Mouse (Mus musculus) limb, embryonic 12.5 days (tissue): ENCODE data around the gene Sphk2. TPM values are rescaled to one million over a fixed set of nuclear protein-coding genes. Genes with fewer than 3 reads are reported as not detected.
A peak's percentile ranks its signal among the peaks of the same experiment; 100 is the strongest.

Experiments
- ATAC-seq: fragments of 200-750 bp; cut with Nextera tagmentation; 2 replicates; pipeline ENCODE4 v1.8.0; 2017; ENCODE audit warnings: low read depth, moderate TSS enrichment; ENCODE audit not compliant: insufficient number of reproducible peaks, insufficient read depth, low FRiP score, low TSS enrichment
- H3K27ac ChIP-seq: fragments of 300-500 bp; sonication (generic); 2 replicates; pipeline ENCODE4 v1.5.1; 2016; ENCODE audit warnings: mild to moderate bottlenecking, moderate library complexity
- H3K27me3 ChIP-seq: fragments of 300-500 bp; sonication (generic); 2 replicates; pipeline ENCODE4 v1.6.1; 2016; ENCODE audit warnings: mild to moderate bottlenecking, moderate library complexity
- H3K36me3 ChIP-seq: fragments of 300-500 bp; sonication (generic); 2 replicates; pipeline ENCODE4 v1.6.1; 2016; ENCODE audit warnings: mild to moderate bottlenecking, moderate library complexity
- H3K4me1 ChIP-seq: fragments of 300-500 bp; sonication (generic); replicated peaks from 2 replicates; pipeline ENCODE4 v1.6.1; 2016
- H3K4me2 ChIP-seq: fragments of 300-500 bp; sonication (generic); 2 replicates; pipeline ENCODE4 v1.6.1; 2016; ENCODE audit warnings: mild to moderate bottlenecking, moderate library complexity
- H3K4me3 ChIP-seq: fragments of 300-500 bp; sonication (generic); replicated peaks from 2 replicates; pipeline ENCODE4 v1.5.1; 2016; ENCODE audit warnings: mild to moderate bottlenecking
- H3K9ac ChIP-seq: fragments of 300-500 bp; sonication (generic); replicated peaks from 2 replicates; pipeline ENCODE4 v1.6.1; 2016; ENCODE audit warnings: mild to moderate bottlenecking, moderate library complexity
- H3K9me3 ChIP-seq: fragments of 300-500 bp; sonication (generic); 2 replicates; pipeline ENCODE4 v1.6.1; 2016; ENCODE audit warnings: mild to moderate bottlenecking, moderate library complexity
- WGBS: fragments of 180-500 bp; shearing (Covaris S2); methylation state at CpG from one replicate; pipeline ENCODE4 v1.1.7; 2016; 5-methylcytosine and 5-hydroxymethylcytosine counted together
- polyA plus RNA-seq: library from polyadenylated mRNA; unstranded; fragments of >200 nt; fragmentation: Nextera tagmentation; extraction: Ambion mirVana; gene quantifications from 2 replicates; pipeline ENCODE4 v1.2.1, GENCODE M21; 2016

The Sphk2 gene
- polyA plus RNA-seq, 1 experiment from 2014 or later: 32.5 TPM

GRCm38 (mm10) chr7:45744387-45744786 is 26.6 kb upstream of the Sphk2 start:
- H3K4me1 ChIP-seq: peaks cover 8% of the 10 kb centered on the region
- WGBS: 35% methylated on average over 2 of the region's 2 CpGs
- H3K27ac ChIP-seq: no peak overlapping the region
- no peak overlapping the region for H3K9ac ChIP-seq
- ATAC-seq: no peak; the same call in 1 of the 2 replicates
- H3K36me3 ChIP-seq: no peaks in the 10 kb centered on the region
- H3K9me3 ChIP-seq: 0 out of 2 replicates have a peak, but pooled peaks cover 6% of the 10 kb centered on the region
- no peak overlapping the region for H3K4me3 ChIP-seq
- no peaks in the 10 kb centered on the region for H3K27me3 ChIP-seq
- H3K4me2 ChIP-seq: no peak overlapping the region

- Histone ChIP-seq H3K4me2 (peak overlapping the region; percentile 47), H3K4me1 (0 out of 2 replicates have a peak, but pooled peaks cover 4% of the 10 kb centered on the region), H3K27me3 (no peaks in the 10 kb centered on the region), H3K4me3 (peak overlapping the region; percentile 26), H3K36me3 (no peaks in the 10 kb centered on the region), H3K9me3 (0 out of 2 replicates have a peak, but pooled peaks cover 6% of the 10 kb centered on the region), H3K27ac (no peak overlapping the region), H3K9ac (0 out of 2 replicates have a peak overlapping the region, but pooled peaks have one; percentile 28)
- no peak for ATAC-seq
- WGBS: 31% methylated on average over 19 of the region's 19 CpGs
Observed at GRCm38 (mm10) chr7:45742338-45742737, 24.5 kb upstream of the Sphk2 start.

GRCm38 (mm10) chr7:45741777-45742176 is 24.0 kb upstream of the Sphk2 start:
- Histone ChIP-seq H3K4me2 (peak overlapping the region; percentile 47), H3K27ac (no peak overlapping the region), H3K27me3 (no peaks in the 10 kb centered on the region), H3K4me1 (0 out of 2 replicates have a peak, but pooled peaks cover 4% of the 10 kb centered on the region), H3K36me3 (no peaks in the 10 kb centered on the region), H3K9me3 (0 out of 2 replicates have a peak, but pooled peaks cover 3% of the 10 kb centered on the region), H3K9ac (0 out of 2 replicates have a peak overlapping the region, but pooled peaks have one; percentile 28), H3K4me3 (peak overlapping the region; percentile 26)
- WGBS: 31% methylated on average over 11 of the region's 11 CpGs
- 0 out of 2 replicates have a peak, but pooled peaks have one; percentile 33 for ATAC-seq

- Histone ChIP-seq H3K36me3 (no peaks in the 10 kb centered on the region), H3K4me3 (no peak overlapping the region), H3K4me1 (0 out of 2 replicates have a peak, but pooled peaks cover 4% of the 10 kb centered on the region), H3K4me2 (no peak overlapping the region), H3K27me3 (no peaks in the 10 kb centered on the region), H3K9ac (no peak overlapping the region), H3K27ac (no peak overlapping the region), H3K9me3 (no peaks in the 10 kb centered on the region)
- no peak for ATAC-seq
- WGBS: 85% methylated on average over 12 of the region's 12 CpGs
Observed at GRCm38 (mm10) chr7:45741308-45741707, 23.5 kb upstream of the Sphk2 start.

- WGBS: 76% methylated on average over 10 of the region's 10 CpGs
- no peaks in the 10 kb centered on the region for H3K27me3 ChIP-seq
- H3K36me3 ChIP-seq: no peaks in the 10 kb centered on the region
- H3K27ac ChIP-seq: no peak overlapping the region
- H3K4me1 ChIP-seq: 0 out of 2 replicates have a peak, but pooled peaks cover 4% of the 10 kb centered on the region
- H3K9ac ChIP-seq: no peak overlapping the region
- no peak for ATAC-seq
- no peaks in the 10 kb centered on the region for H3K9me3 ChIP-seq
- no peak overlapping the region for H3K4me3 ChIP-seq
- H3K4me2 ChIP-seq: no peak overlapping the region
Observed at GRCm38 (mm10) chr7:45739820-45740219, 22.0 kb upstream of the Sphk2 start.

GRCm38 (mm10) chr7:45739162-45739763 is 21.5 kb upstream of the Sphk2 start:
- peak; percentile 81; the same call in 1 of the 2 replicates for ATAC-seq
- H3K4me3 ChIP-seq: no peak overlapping the region
- H3K27me3 ChIP-seq: no peaks in the 10 kb centered on the region
- no peak overlapping the region for H3K9ac ChIP-seq
- H3K27ac ChIP-seq: no peak overlapping the region
- no peaks in the 10 kb centered on the region for H3K36me3 ChIP-seq
- WGBS: 7% methylated on average over 9 of the region's 9 CpGs
- H3K4me1 ChIP-seq: 0 out of 2 replicates have a peak, but pooled peaks cover 4% of the 10 kb centered on the region
- H3K4me2 ChIP-seq: no peak overlapping the region
- H3K9me3 ChIP-seq: no peaks in the 10 kb centered on the region

- Histone ChIP-seq H3K27me3 (no peaks in the 10 kb centered on the region), H3K4me1 (peaks cover 13% of the 10 kb centered on the region), H3K9ac (no peak overlapping the region), H3K27ac (no peak overlapping the region), H3K9me3 (no peaks in the 10 kb centered on the region), H3K36me3 (peaks cover 15% of the 10 kb centered on the region), H3K4me3 (no peak overlapping the region), H3K4me2 (no peak overlapping the region)
- no peak for ATAC-seq
- 72% methylated on average over 5 of the region's 5 CpGs for WGBS
Observed at GRCm38 (mm10) chr7:45733477-45733876, 15.7 kb upstream of the Sphk2 start.

GRCm38 (mm10) chr7:45730727-45731431 is 13.1 kb upstream of the Sphk2 start:
- ATAC-seq: peak; percentile 22
- Histone ChIP-seq H3K4me1 (peaks cover 13% of the 10 kb centered on the region), H3K4me2 (no peak overlapping the region), H3K9me3 (no peaks in the 10 kb centered on the region), H3K9ac (no peak overlapping the region), H3K36me3 (peaks cover 35% of the 10 kb centered on the region), H3K27ac (peak overlapping the region; percentile 67), H3K27me3 (no peaks in the 10 kb centered on the region), H3K4me3 (peak overlapping the region; percentile 4; the same call in 1 of the 2 replicates)
- WGBS: 11% methylated on average over 16 of the region's 16 CpGs

GRCm38 (mm10) chr7:45727625-45728024 is 9.8 kb upstream of the Sphk2 start:
- no peaks in the 10 kb centered on the region for H3K9me3 ChIP-seq
- H3K4me2 ChIP-seq: no peak overlapping the region
- H3K4me3 ChIP-seq: no peak overlapping the region
- H3K36me3 ChIP-seq: peaks cover 67% of the 10 kb centered on the region
- peaks cover 13% of the 10 kb centered on the region for H3K4me1 ChIP-seq
- H3K27ac ChIP-seq: no peak overlapping the region
- 87% methylated on average over 3 of the region's 3 CpGs for WGBS
- no peaks in the 10 kb centered on the region for H3K27me3 ChIP-seq
- H3K9ac ChIP-seq: no peak overlapping the region
- ATAC-seq: no peak

GRCm38 (mm10) chr7:45726419-45726818 is 8.6 kb upstream of the Sphk2 start:
- Histone ChIP-seq H3K36me3 (peaks cover 79% of the 10 kb centered on the region), H3K4me2 (no peak overlapping the region), H3K4me1 (peaks cover 13% of the 10 kb centered on the region), H3K9me3 (no peaks in the 10 kb centered on the region), H3K27me3 (no peaks in the 10 kb centered on the region), H3K4me3 (no peak overlapping the region), H3K9ac (0 out of 2 replicates have a peak overlapping the region, but pooled peaks have one; percentile 27), H3K27ac (no peak overlapping the region)
- ATAC-seq: no peak
- 92% methylated on average over 10 of the region's 10 CpGs for WGBS

GRCm38 (mm10) chr7:45725713-45726112 is 7.9 kb upstream of the Sphk2 start, which contains the start of gene Spaca4:
Spaca4 (minus strand) TSS chr7:45725813.
- H3K27ac ChIP-seq: no peak within 1 kb of the TSS
- peaks cover 9% of the 10 kb centered on the region for H3K4me1 ChIP-seq
- peaks cover 86% of the 10 kb centered on the region for H3K36me3 ChIP-seq
- WGBS: 97% methylated on average over 11 of the region's 11 CpGs
- no peaks in the 10 kb centered on the region for H3K9me3 ChIP-seq
- H3K4me3 ChIP-seq: no peak within 1 kb of the TSS
- H3K4me2 ChIP-seq: no peak within 1 kb of the TSS
- ATAC-seq: no peak
- H3K9ac ChIP-seq: 0 out of 2 replicates have a peak within 1 kb of the TSS, but pooled peaks have one; percentile 27
- H3K27me3 ChIP-seq: no peaks in the 10 kb centered on the region
